ENCODE assay signal across 8 mouse cellular contexts in the genomic region with DNA sequence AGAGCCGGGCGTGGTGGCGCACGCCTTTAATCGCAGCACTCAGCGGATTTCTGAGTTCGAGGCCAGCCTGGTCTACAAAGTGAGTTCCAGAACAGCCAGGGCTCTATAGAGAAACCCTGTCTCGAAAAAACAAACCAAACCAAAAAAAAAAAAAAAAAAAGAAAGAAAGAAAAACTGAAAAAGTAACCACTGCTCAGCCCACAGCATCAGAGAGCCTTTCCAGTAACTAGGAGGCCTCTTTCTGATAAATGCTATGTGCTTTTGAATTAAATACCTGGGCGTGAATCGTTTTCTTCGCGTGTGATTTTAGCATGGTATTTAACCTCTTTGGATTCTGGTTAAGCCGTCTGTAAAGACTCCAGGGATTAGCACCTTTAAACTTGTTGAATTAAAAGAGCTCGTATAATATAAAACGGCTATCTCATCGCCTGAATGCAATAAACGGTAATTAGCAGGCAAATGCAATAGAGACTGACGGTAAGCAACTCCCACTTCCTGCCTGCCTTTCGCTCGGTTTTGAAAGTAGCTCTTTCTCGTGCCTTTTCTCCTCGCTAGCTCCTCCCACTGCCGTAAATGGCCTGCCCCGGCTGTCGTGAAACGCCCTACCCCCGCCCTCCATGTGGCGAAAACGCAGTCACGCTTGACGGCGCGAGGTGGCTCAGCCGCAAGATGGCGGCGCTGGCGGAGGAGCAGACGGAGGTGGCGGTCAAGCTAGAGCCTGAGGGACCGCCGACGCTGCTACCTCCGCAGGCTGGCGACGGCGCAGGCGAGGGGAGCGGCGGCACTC. TPM values are rescaled to one million over a fixed set of nuclear protein-coding genes. Genes with fewer than 3 reads are reported as not detected.
DNase-seq lines count a peak whose midpoint lies in the region; ATAC-seq and TF ChIP-seq lines count a peak whose summit lies in the region.

A gene (plus strand): TSS at position 651 of the 787 bp plus-strand sequence.

- peaks cover 16% of the 10 kb centered on the region for H3K36me3 ChIP-seq in C2C12 (ENCODE audit: control insufficient read depth, insufficient read depth)
- peaks cover 38% of the 10 kb centered on the region for H3K36me3 ChIP-seq in erythroblast, embryonic 14.5 days (ENCODE audit: control insufficient read depth)
- peaks cover 5% of the 10 kb centered on the region for H3K36me3 ChIP-seq in heart, embryonic 11.5 days (ENCODE audit: control insufficient read depth, insufficient read depth, low read length)
- H3K36me3 ChIP-seq in kidney, embryonic 16.5 days (ENCODE audit: insufficient read depth, low read length) = peaks cover 11% of the 10 kb centered on the region
- peaks cover 8% of the 10 kb centered on the region for H3K36me3 ChIP-seq in liver, adult 2 months (ENCODE audit: control insufficient read depth, insufficient read depth, low read length)
- H3K36me3 ChIP-seq in myocyte (ENCODE audit: control insufficient read depth, insufficient read depth) = peaks cover 9% of the 10 kb centered on the region
- H3K36me3 ChIP-seq in splenic B cell, adult 2 months (ENCODE audit: control insufficient read depth, insufficient read depth, low read length, poor library complexity, severe bottlenecking) = peaks cover 5% of the 10 kb centered on the region; the same call in 1 of the 2 replicates

- peaks cover 24% of the 10 kb centered on the region for H3K4me1 ChIP-seq in erythroblast, embryonic 14.5 days (ENCODE audit: control insufficient read depth)
- peaks cover 10% of the 10 kb centered on the region for H3K4me1 ChIP-seq in heart, embryonic 11.5 days (ENCODE audit: control insufficient read depth, insufficient read depth, low read length)
- peaks cover 16% of the 10 kb centered on the region for H3K4me1 ChIP-seq in kidney, embryonic 16.5 days (ENCODE audit: insufficient read depth, low read length)
- H3K4me1 ChIP-seq in liver, adult 2 months (ENCODE audit: control insufficient read depth, insufficient read depth, low read length) = no peaks in the 10 kb centered on the region

- peaks cover 10% of the 10 kb centered on the region for H3K79me3 ChIP-seq in C2C12 (ENCODE audit: low read depth)

- no peak for TF ChIP-seq CTCF in C2C12 (IDR thresholded peaks at IDR 0.05; ENCODE audit: control insufficient read depth, insufficient read depth, insufficient read length)
- no peak for TF ChIP-seq CTCF in brain, embryonic 14.5 days (IDR thresholded peaks at IDR 0.05; ENCODE audit: borderline replicate concordance, extremely low read depth, insufficient read depth, insufficient read length)
- no peak for TF ChIP-seq CTCF in liver, adult 2 months (IDR thresholded peaks at IDR 0.05; ENCODE audit: low read depth, low read length)

- ATAC-seq in heart, embryonic 11.5 days (replicated peaks; ENCODE audit: insufficient number of reproducible peaks, low FRiP score, low TSS enrichment) = peak; percentile 67
- ATAC-seq in kidney, embryonic 16.5 days (ENCODE audit: low FRiP score, low TSS enrichment) = peak; percentile 76

- H3K79me2 ChIP-seq in C2C12 (ENCODE audit: control insufficient read depth, insufficient read depth) = peaks cover 36% of the 10 kb centered on the region
- H3K79me2 ChIP-seq in liver, adult 2 months (ENCODE audit: control insufficient read depth, insufficient read depth, low read length) = no peaks in the 10 kb centered on the region
- peaks cover 22% of the 10 kb centered on the region for H3K79me2 ChIP-seq in myocyte (ENCODE audit: control insufficient read depth, insufficient read depth)

- TF ChIP-seq POLR2A in brain, embryonic 14.5 days (IDR thresholded peaks at IDR 0.05; ENCODE audit: borderline replicate concordance, extremely low read depth, insufficient read depth, insufficient read length, poor library complexity, severe bottlenecking) = peak; percentile 95
- TF ChIP-seq POLR2A in liver, adult 2 months (IDR thresholded peaks at IDR 0.05; ENCODE audit: extremely low read depth, insufficient read depth, low read length) = peak; percentile 87
- peak; percentile 99 for TF ChIP-seq POLR2A in myocyte (IDR thresholded peaks at IDR 0.05; ENCODE audit: insufficient read length, low read depth)

- H3K27ac ChIP-seq in heart, embryonic 11.5 days (ENCODE audit: low read depth, low read length) = peak within 1 kb of the TSS; percentile 82
- H3K27ac ChIP-seq in kidney, embryonic 16.5 days (ENCODE audit: low read length) = peak within 1 kb of the TSS; percentile 92
- peak within 1 kb of the TSS; percentile 36 for H3K27ac ChIP-seq in liver, adult 2 months (replicated peaks; ENCODE audit: insufficient read depth, low read depth, low read length)

- peak within 1 kb of the TSS; percentile 78 for H3K4me3 ChIP-seq in C2C12 (ENCODE audit: insufficient read depth, poor library complexity, severe bottlenecking)
- peak within 1 kb of the TSS; percentile 95 for H3K4me3 ChIP-seq in erythroblast, embryonic 14.5 days (replicated peaks)
- H3K4me3 ChIP-seq in heart, embryonic 11.5 days (ENCODE audit: low read depth, low read length) = peak within 1 kb of the TSS; percentile 99
- peak within 1 kb of the TSS; percentile 93 for H3K4me3 ChIP-seq in kidney, embryonic 16.5 days (ENCODE audit: low read length)
- H3K4me3 ChIP-seq in liver, adult 2 months (ENCODE audit: insufficient read depth, low read depth, low read length) = peak within 1 kb of the TSS; percentile 68
- peak within 1 kb of the TSS; percentile 35 for H3K4me3 ChIP-seq in myocyte

- DNase-seq in brain, embryonic 14.5 days (ENCODE audit: low read depth) = peak; percentile 99
- DNase-seq in liver, adult 2 months (ENCODE audit: extremely low read depth, low read depth, low spot score) = peak; percentile 91
- DNase-seq in splenic B cell, adult 2 months (ENCODE audit: low read depth, low spot score) = peak; percentile 98

- H3K9me3 ChIP-seq in erythroblast, embryonic 14.5 days (ENCODE audit: control insufficient read depth, low read length) = no peaks in the 10 kb centered on the region
- H3K9me3 ChIP-seq in heart, embryonic 11.5 days (replicated peaks; ENCODE audit: control insufficient read depth, low read length) = no peaks in the 10 kb centered on the region
- H3K9me3 ChIP-seq in kidney, embryonic 16.5 days (ENCODE audit: low read length) = no peaks in the 10 kb centered on the region

- peak within 1 kb of the TSS; percentile 95 for H3K9ac ChIP-seq in heart, embryonic 11.5 days (ENCODE audit: low read depth, low read length)
- H3K9ac ChIP-seq in kidney, embryonic 16.5 days (replicated peaks; ENCODE audit: low read length) = peak within 1 kb of the TSS; percentile 97
- peak within 1 kb of the TSS; percentile 98 for H3K9ac ChIP-seq in liver, adult 2 months (ENCODE audit: low read depth, low read length)

- H3ac ChIP-seq in C2C12 (ENCODE audit: control insufficient read depth, insufficient read length, low read depth) (peak within 1 kb of the TSS; percentile 97), myocyte (ENCODE audit: control insufficient read depth, insufficient read length) (peak within 1 kb of the TSS; percentile 87)

- H3K27me3 ChIP-seq in C2C12 (ENCODE audit: control insufficient read depth, insufficient read depth, insufficient read length) (no peaks in the 10 kb centered on the region), myocyte (ENCODE audit: control insufficient read depth, insufficient read depth, insufficient read length) (no peaks in the 10 kb centered on the region)
- H3K27me3 ChIP-seq in erythroblast, embryonic 14.5 days (ENCODE audit: control insufficient read depth) = no peaks in the 10 kb centered on the region
- no peaks in the 10 kb centered on the region for H3K27me3 ChIP-seq in heart, embryonic 11.5 days (ENCODE audit: control insufficient read depth, insufficient read depth, low read length)
- H3K27me3 ChIP-seq in kidney, embryonic 16.5 days (ENCODE audit: insufficient read depth, low read length) = no peaks in the 10 kb centered on the region
- no peaks in the 10 kb centered on the region for H3K27me3 ChIP-seq in liver, adult 2 months (ENCODE audit: control insufficient read depth, insufficient read depth, low read length)
- no peaks in the 10 kb centered on the region for H3K27me3 ChIP-seq in splenic B cell, adult 2 months (ENCODE audit: control insufficient read depth, insufficient read depth, low read length, poor library complexity, severe bottlenecking)

- 10% methylated on average over 46 of the region's 49 CpGs for WGBS in heart, embryonic 11.5 days (ENCODE audit: insufficient replicate concordance)
- 10% methylated on average over 47 of the region's 49 CpGs for whole genome bisulfite sequencing in kidney, embryonic 16.5 days
- 8% methylated on average over 49 of the region's 49 CpGs for WGBS in liver, adult 2 months

- peak within 1 kb of the TSS; percentile 84 for H3K4me2 ChIP-seq in heart, embryonic 11.5 days
- H3K4me2 ChIP-seq in kidney, embryonic 16.5 days (replicated peaks; ENCODE audit: low read depth, low read length) = peak within 1 kb of the TSS; percentile 69
- H3K4me2 ChIP-seq in myocyte (ENCODE audit: low read depth) = peak within 1 kb of the TSS; percentile 99

TF ChIP-seq in C2C12, 6 proteins besides CTCF, POLR2A, EP300 and RAD21:
- TF ChIP-seq MAX (IDR thresholded peaks at IDR 0.05) (peak; percentile 94), MYOD1 (IDR thresholded peaks at IDR 0.05; ENCODE audit: control insufficient read depth, insufficient read length, low read depth) (no peak)

TF ChIP-seq in myocyte, 11 proteins besides CTCF, POLR2A, EP300 and RAD21 (continues in another document):
- TF ChIP-seq REST (IDR thresholded peaks at IDR 0.05; ENCODE audit: insufficient read depth, insufficient read length) (peak; percentile 77), CEBPB (IDR thresholded peaks at IDR 0.05; ENCODE audit: insufficient read depth, poor library complexity, severe bottlenecking) (peak; percentile 71; the same call in 1 of the 2 replicates), TCF3 (IDR thresholded peaks at IDR 0.05; ENCODE audit: insufficient read length, low read depth) (no peak), MYOG (IDR thresholded peaks at IDR 0.05; ENCODE audit: control insufficient read depth in 1 of 3, insufficient read depth in 1 of 3, insufficient read length in 2 of 3, low read depth in 2 of 3) (peak in 2 of 3 experiments; percentile 31 to 36), E2F4 (IDR thresholded peaks at IDR 0.05; ENCODE audit: insufficient read depth) (peak; percentile 38), SRF (IDR thresholded peaks at IDR 0.05; ENCODE audit: control insufficient read depth, insufficient read length, low read depth) (peak; percentile 91), USF1 (IDR thresholded peaks at IDR 0.05; ENCODE audit: low read depth) (no peak), TCF12 (IDR thresholded peaks at IDR 0.05; ENCODE audit: insufficient read depth, poor library complexity, severe bottlenecking) (no peak), POLR2AphosphoS2 (IDR thresholded peaks at IDR 0.05; ENCODE audit: insufficient read length, low read depth) (peak; percentile 94)

RNA-seq across cellular contexts. Expression of the gene that starts here (rescaled TPM):
- polyA plus RNA-seq in C2C12 (2012; fragmentation: generic; extraction: Trizol) (3.6 TPM), myocyte (2012; fragmentation: generic; extraction: Trizol) (2.5 TPM)
- 10.8 and 11.0 TPM in 2 replicates for polyA plus RNA-seq in brain, embryonic 14.5 days (2012; rRNA removed)
- 0.86 TPM in 2 replicates for polyA plus RNA-seq in erythroblast, embryonic 14.5 days (2012)
- 5.5 and 6.2 TPM in 2 replicates for polyA plus RNA-seq in heart, embryonic 11.5 days (2014; fragmentation: Nextera tagmentation; extraction: Ambion mirVana)
- 4.3 and 4.5 TPM in 2 replicates for polyA plus RNA-seq in kidney, embryonic 16.5 days (2015; fragmentation: Nextera tagmentation; extraction: Ambion mirVana)
- 2.3 and 2.6 TPM in 2 replicates for total RNA-seq in liver, adult 2 months (2014; rRNA removed)
- polyA plus RNA-seq in liver, adult 2 months (2012; rRNA removed) = 1.5 and 1.9 TPM in 2 replicates

Comparison
In these comparisons a context has a peak if more than half of its experiments do, and no peak if none do; other contexts are left out.
1. Peak in every context shown above with its lines: DNase-seq, ATAC-seq, H3K4me3 ChIP-seq and H3K27ac ChIP-seq.
2. H3K4me3 ChIP-seq: peak in every context shown above with its lines; median percentile 99 in heart, embryonic 11.5 days; 95 in erythroblast, embryonic 14.5 days; 93 in kidney, embryonic 16.5 days; 78 in C2C12; 68 in liver, adult 2 months; 35 in myocyte.
3. H3K27ac ChIP-seq: peak in every context shown above with its lines; median percentile 92 in kidney, embryonic 16.5 days; 82 in heart, embryonic 11.5 days; 36 in liver, adult 2 months.